Mouse (Mus musculus) cerebellum, adult 2 months (tissue): Measurements from ENCODE around the gene F2.

Experiments
- CTCF ChIP-seq: fragments of 200-500 bp; IDR thresholded peaks from 2 replicates; pipeline ENCODE4 v1.5.1; 2011; ENCODE audit warnings: low read depth, mild to moderate bottlenecking, control low read depth, low read length, moderate library complexity, borderline replicate concordance; ENCODE audit not compliant: insufficient read depth
- POLR2A ChIP-seq: fragments of 200-500 bp; IDR thresholded peaks from 2 replicates; pipeline ENCODE4 v1.6.1; 2011; ENCODE audit warnings: low read length, control low read depth, borderline replicate concordance; ENCODE audit not compliant: insufficient read depth

DNA sequence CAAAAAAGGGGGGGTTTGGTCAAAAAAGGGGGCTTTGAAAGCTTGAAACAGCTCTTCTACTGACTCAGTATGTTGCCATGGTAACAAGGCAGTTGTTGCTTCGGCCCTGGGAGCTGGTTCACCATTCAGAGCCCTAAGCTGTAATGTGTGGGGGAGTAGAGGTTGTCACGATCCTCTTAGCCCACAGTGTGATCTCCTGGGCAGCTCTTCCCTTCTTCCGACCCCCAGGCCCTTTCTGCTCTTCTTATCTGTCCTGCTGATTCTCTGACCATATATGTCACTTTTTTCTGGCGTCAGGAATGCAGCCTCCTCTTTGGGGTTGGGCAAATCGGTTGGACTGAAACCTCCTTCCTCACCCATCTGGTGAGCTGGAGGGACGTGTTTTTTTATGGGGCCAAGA lies 16.6 kb upstream of the F2 start:
- no peak for TF ChIP-seq POLR2A
- no peak for TF ChIP-seq CTCF
